Mouse (Mus musculus): ENCODE results near the gene Lrrk1. TPM values are rescaled to one million over a fixed set of nuclear protein-coding genes. Genes with fewer than 3 reads are reported as not detected.

Gene Lrrk1
- 10 to 100 TPM; 21.2 to 27.2 TPM for total RNA-seq (2023)

DNA sequence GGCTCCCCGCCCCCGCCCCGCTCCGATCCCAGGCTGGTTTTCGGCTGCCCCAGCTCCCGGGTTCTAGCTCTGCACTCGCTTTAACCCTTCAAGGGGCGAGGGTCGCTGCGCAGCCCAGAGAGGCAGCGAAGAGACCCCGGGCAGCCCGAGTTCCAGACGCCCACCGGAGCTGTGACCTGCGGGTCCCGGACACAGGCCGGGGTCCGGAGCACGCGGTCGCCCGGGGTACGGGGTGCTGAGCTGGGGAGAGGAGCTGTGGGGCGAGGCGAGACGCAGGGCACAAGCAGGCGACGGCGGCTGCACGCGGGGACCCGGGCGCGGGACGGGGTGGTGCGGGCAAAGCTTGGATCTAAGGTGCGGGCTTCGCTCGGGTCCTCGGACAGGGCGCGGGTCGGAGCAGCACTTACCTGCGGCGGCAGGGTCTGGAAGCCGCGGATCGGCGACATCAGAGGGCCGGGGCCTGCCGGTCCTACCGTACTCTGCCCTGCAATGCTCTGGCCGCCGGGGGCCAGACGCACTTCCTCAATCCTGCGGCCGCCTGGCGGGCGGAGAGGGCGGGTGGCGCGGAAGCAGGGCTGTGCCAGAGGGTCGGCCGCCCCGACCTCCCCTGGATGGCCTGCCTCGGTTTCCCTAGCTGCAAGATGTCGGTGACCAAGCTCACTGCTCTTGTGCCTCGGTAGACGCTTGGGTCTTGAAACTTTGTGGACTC, at the start of gene Lrrk1:
Gene Lrrk1, minus strand, starts transcription at position 538 of the 709 bp plus-strand sequence.

DNA sequence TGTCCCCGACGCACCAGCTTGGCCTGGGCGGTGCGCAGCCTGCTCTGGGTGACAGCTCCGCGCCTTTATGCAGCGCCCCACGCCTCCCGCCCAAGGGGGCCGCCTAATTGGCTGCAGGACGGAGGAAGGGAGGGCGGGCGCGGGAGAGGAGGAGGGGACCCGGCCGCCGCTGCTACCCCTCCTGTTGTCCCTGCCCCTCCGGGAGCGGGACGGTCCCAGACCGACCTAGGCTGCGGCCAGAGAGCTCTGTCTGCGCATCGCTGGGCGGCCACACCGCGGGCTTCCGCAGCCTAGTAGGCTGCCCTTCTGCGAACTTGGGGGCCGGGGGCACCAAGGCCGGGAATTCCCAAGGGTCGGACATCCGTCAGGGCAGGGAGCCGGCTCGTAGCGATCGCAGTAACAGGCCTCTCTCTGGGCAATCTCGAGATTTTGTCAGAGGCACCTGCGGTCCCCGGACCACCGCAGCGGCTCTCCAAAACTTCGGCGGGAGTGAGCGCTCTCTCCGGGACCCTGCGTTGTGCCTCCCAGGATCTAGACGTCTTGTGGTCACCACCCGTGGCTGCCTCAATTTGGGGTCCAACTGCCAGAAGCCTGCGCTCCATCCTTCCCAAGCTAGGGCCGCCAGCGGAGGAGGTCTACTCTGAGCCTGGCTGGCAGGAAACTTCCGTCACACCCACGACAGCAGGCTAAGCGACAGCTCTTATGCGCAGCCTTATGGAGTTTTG, 39.4 kb upstream of the Lrrk1 start, which contains the start of gene Aldh1a3:
Gene Aldh1a3, minus strand, starts transcription at position 81 of the 725 bp plus-strand sequence.

DNA sequence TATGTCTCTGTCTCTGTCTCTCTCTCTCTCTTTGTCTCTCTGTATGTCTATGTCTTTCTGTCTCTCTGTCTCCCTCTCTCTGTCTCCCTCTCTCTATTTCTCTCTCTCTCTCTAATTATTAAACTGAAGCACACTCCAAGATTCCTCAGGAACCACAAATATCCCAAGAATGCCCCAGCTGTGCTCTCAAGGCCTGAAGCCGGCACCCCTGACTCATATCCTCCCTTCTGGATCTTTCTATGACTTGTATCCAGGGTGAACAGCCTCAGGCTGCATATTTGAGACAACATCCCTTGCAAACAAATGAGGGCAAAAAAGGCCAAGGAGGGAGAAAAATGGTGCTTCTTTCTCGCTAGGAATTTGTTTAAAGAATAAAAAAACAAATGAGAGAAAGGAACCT, 22.2 kb downstream of the Lrrk1 start, which contains the start of gene Gm10974:
Gene Gm10974, plus strand, starts transcription at position 2 of the 400 bp plus-strand sequence.

Other genes with a start within 250 kb of the Lrrk1 start
- not detected for gene Gm10974, start 22.4 kb downstream of the Lrrk1 start, total RNA-seq (2023)
- not detected for gene Aldh1a3, start 39.2 kb upstream of the Lrrk1 start, total RNA-seq (2023)